Mouse (Mus musculus): ENCODE results near the gene Ang4. TPM values are rescaled to one million over a fixed set of nuclear protein-coding genes. Genes with fewer than 3 reads are reported as not detected.
A peak's percentile ranks its signal among the peaks of the same experiment; 100 is the strongest.
"Not testable (repeated sequence)": the region's sequence is repeated elsewhere in the genome, so short reads cannot be mapped to it uniquely, and the experiment has no call there.

The Ang4 gene
- polyA plus RNA-seq (2014; fragmentation: Nextera tagmentation; extraction: Ambion mirVana): not detected in 2 replicates

GRCm38 (mm10) chr14:51773490-51773889 is at the start of gene Ang4:
Gene Ang4, minus strand, starts transcription at chr14:51773590.
- H3K4me3 ChIP-seq (replicated peaks; ENCODE audit: low read depth, low read length): no peak within 1 kb of the TSS
- H3K9ac ChIP-seq (replicated peaks; ENCODE audit: low read length): no peak within 1 kb of the TSS
- no peak for ATAC-seq (ENCODE audit: low FRiP score, low TSS enrichment)
- H3K4me1 ChIP-seq (ENCODE audit: control insufficient read depth, insufficient read depth, low read length): no peaks in the 10 kb centered on the region
- no peak for DNase-seq
- no peak within 1 kb of the TSS for H3K4me2 ChIP-seq (ENCODE audit: low read length)
- no peaks in the 10 kb centered on the region for H3K27me3 ChIP-seq (ENCODE audit: control insufficient read depth, insufficient read depth, low read length)
- 88% methylated on average over 5 of the region's 5 CpGs for WGBS
- no peaks in the 10 kb centered on the region for H3K9me3 ChIP-seq (ENCODE audit: control insufficient read depth, low read length)
- H3K36me3 ChIP-seq (ENCODE audit: control insufficient read depth, insufficient read depth, low read length): no peaks in the 10 kb centered on the region
- no peak within 1 kb of the TSS for H3K27ac ChIP-seq (replicated peaks; ENCODE audit: low read depth, low read length)

GRCm38 (mm10) chr14:51799746-51800145 is 26.4 kb upstream of the Ang4 start, which contains the start of gene AY358078:
Gene AY358078, plus strand, starts transcription at chr14:51800046.
- Histone ChIP-seq H3K9me3 (ENCODE audit: control insufficient read depth, low read length) (no peaks in the 10 kb centered on the region), H3K9ac (replicated peaks; ENCODE audit: low read length) (no peak within 1 kb of the TSS), H3K27ac (replicated peaks; ENCODE audit: low read depth, low read length) (no peak within 1 kb of the TSS), H3K4me3 (replicated peaks; ENCODE audit: low read depth, low read length) (no peak within 1 kb of the TSS), H3K4me1 (ENCODE audit: control insufficient read depth, insufficient read depth, low read length) (no peaks in the 10 kb centered on the region), H3K4me2 (ENCODE audit: low read length) (no peak within 1 kb of the TSS), H3K36me3 (ENCODE audit: control insufficient read depth, insufficient read depth, low read length) (no peaks in the 10 kb centered on the region), H3K27me3 (ENCODE audit: control insufficient read depth, insufficient read depth, low read length) (no peaks in the 10 kb centered on the region)
- ATAC-seq (ENCODE audit: low FRiP score, low TSS enrichment) (no peak), DNase-seq (no peak)
- WGBS: 91% methylated on average over 2 of the region's 2 CpGs

GRCm38 (mm10) chr14:51794106-51794505 is 20.7 kb upstream of the Ang4 start:
- 79% methylated on average over 2 of the region's 2 CpGs for WGBS
- Histone ChIP-seq H3K27ac (replicated peaks; ENCODE audit: low read depth, low read length) (no peak overlapping the region), H3K36me3 (ENCODE audit: control insufficient read depth, insufficient read depth, low read length) (no peaks in the 10 kb centered on the region), H3K4me2 (ENCODE audit: low read length) (no peak overlapping the region), H3K27me3 (ENCODE audit: control insufficient read depth, insufficient read depth, low read length) (no peaks in the 10 kb centered on the region), H3K4me1 (ENCODE audit: control insufficient read depth, insufficient read depth, low read length) (no peaks in the 10 kb centered on the region), H3K4me3 (replicated peaks; ENCODE audit: low read depth, low read length) (no peak overlapping the region), H3K9ac (replicated peaks; ENCODE audit: low read length) (no peak overlapping the region), H3K9me3 (ENCODE audit: control insufficient read depth, low read length) (no peaks in the 10 kb centered on the region)
- ATAC-seq (ENCODE audit: low FRiP score, low TSS enrichment) (no peak), DNase-seq (no peak)

- H3K4me3 ChIP-seq (replicated peaks; ENCODE audit: low read depth, low read length): no peak overlapping the region
- no peaks in the 10 kb centered on the region for H3K27me3 ChIP-seq (ENCODE audit: control insufficient read depth, insufficient read depth, low read length)
- H3K36me3 ChIP-seq (ENCODE audit: control insufficient read depth, insufficient read depth, low read length): no peaks in the 10 kb centered on the region
- H3K9ac ChIP-seq (replicated peaks; ENCODE audit: low read length): no peak overlapping the region
- no peaks in the 10 kb centered on the region for H3K9me3 ChIP-seq (ENCODE audit: control insufficient read depth, low read length)
- no peaks in the 10 kb centered on the region for H3K4me1 ChIP-seq (ENCODE audit: control insufficient read depth, insufficient read depth, low read length)
- DNase-seq (no peak), ATAC-seq (ENCODE audit: low FRiP score, low TSS enrichment) (no peak)
- no peak overlapping the region for H3K27ac ChIP-seq (replicated peaks; ENCODE audit: low read depth, low read length)
- no peak overlapping the region for H3K4me2 ChIP-seq (ENCODE audit: low read length)
- 85% methylated on average over 2 of the region's 2 CpGs for WGBS
Measured at GRCm38 (mm10) chr14:51789196-51789595, 15.8 kb upstream of the Ang4 start.

- H3K27me3 ChIP-seq (ENCODE audit: control insufficient read depth, insufficient read depth, low read length): no peaks in the 10 kb centered on the region
- ATAC-seq (ENCODE audit: low FRiP score, low TSS enrichment) (no peak), DNase-seq (no peak)
- H3K9ac ChIP-seq (replicated peaks; ENCODE audit: low read length): no peak overlapping the region
- no peaks in the 10 kb centered on the region for H3K9me3 ChIP-seq (ENCODE audit: control insufficient read depth, low read length)
- 65% methylated on average over 5 of the region's 5 CpGs for WGBS
- H3K4me3 ChIP-seq (replicated peaks; ENCODE audit: low read depth, low read length): no peak overlapping the region
- no peak overlapping the region for H3K27ac ChIP-seq (replicated peaks; ENCODE audit: low read depth, low read length)
- H3K36me3 ChIP-seq (ENCODE audit: control insufficient read depth, insufficient read depth, low read length): no peaks in the 10 kb centered on the region
- no peaks in the 10 kb centered on the region for H3K4me1 ChIP-seq (ENCODE audit: control insufficient read depth, insufficient read depth, low read length)
- no peak overlapping the region for H3K4me2 ChIP-seq (ENCODE audit: low read length)
Measured at GRCm38 (mm10) chr14:51787061-51787460, 13.7 kb upstream of the Ang4 start.

- no peak overlapping the region for H3K9ac ChIP-seq (replicated peaks; ENCODE audit: low read length)
- ATAC-seq (ENCODE audit: low FRiP score, low TSS enrichment) (no peak), DNase-seq (no peak)
- H3K4me1 ChIP-seq (ENCODE audit: control insufficient read depth, insufficient read depth, low read length): no peaks in the 10 kb centered on the region
- no peak overlapping the region for H3K4me3 ChIP-seq (replicated peaks; ENCODE audit: low read depth, low read length)
- H3K4me2 ChIP-seq (ENCODE audit: low read length): no peak overlapping the region
- no peaks in the 10 kb centered on the region for H3K27me3 ChIP-seq (ENCODE audit: control insufficient read depth, insufficient read depth, low read length)
- WGBS: 71% methylated on average over 4 of the region's 4 CpGs
- no peaks in the 10 kb centered on the region for H3K36me3 ChIP-seq (ENCODE audit: control insufficient read depth, insufficient read depth, low read length)
- no peaks in the 10 kb centered on the region for H3K9me3 ChIP-seq (ENCODE audit: control insufficient read depth, low read length)
- no peak overlapping the region for H3K27ac ChIP-seq (replicated peaks; ENCODE audit: low read depth, low read length)
Measured at GRCm38 (mm10) chr14:51786335-51786734, 12.9 kb upstream of the Ang4 start.

- no peak for DNase-seq
- ATAC-seq (ENCODE audit: low FRiP score, low TSS enrichment): no peak
Measured at GRCm38 (mm10) chr14:51778865-51779481, 5.6 kb upstream of the Ang4 start.

GRCm38 (mm10) chr14:51777791-51778190 is 4.4 kb upstream of the Ang4 start:
- no peak overlapping the region for H3K27ac ChIP-seq (replicated peaks; ENCODE audit: low read depth, low read length)
- H3K4me2 ChIP-seq (ENCODE audit: low read length): no peak overlapping the region
- H3K9me3 ChIP-seq (ENCODE audit: control insufficient read depth, low read length): no peaks in the 10 kb centered on the region
- ATAC-seq (ENCODE audit: low FRiP score, low TSS enrichment) (no peak), DNase-seq (no peak)
- 84% methylated on average over 1 of the region's 1 CpGs for WGBS
- H3K4me1 ChIP-seq (ENCODE audit: control insufficient read depth, insufficient read depth, low read length): no peaks in the 10 kb centered on the region
- no peak overlapping the region for H3K9ac ChIP-seq (replicated peaks; ENCODE audit: low read length)
- no peaks in the 10 kb centered on the region for H3K36me3 ChIP-seq (ENCODE audit: control insufficient read depth, insufficient read depth, low read length)
- no peak overlapping the region for H3K4me3 ChIP-seq (replicated peaks; ENCODE audit: low read depth, low read length)
- no peaks in the 10 kb centered on the region for H3K27me3 ChIP-seq (ENCODE audit: control insufficient read depth, insufficient read depth, low read length)

More at GRCm38 (mm10) chr14:51778865-51779481, 5.6 kb upstream of the Ang4 start:
- WGBS: 86% methylated on average over 4 of the region's 4 CpGs
- no peak overlapping the region for H3K9ac ChIP-seq (replicated peaks; ENCODE audit: low read length)
- H3K4me2 ChIP-seq (ENCODE audit: low read length): no peak overlapping the region
- no peaks in the 10 kb centered on the region for H3K4me1 ChIP-seq (ENCODE audit: control insufficient read depth, insufficient read depth, low read length)
- H3K36me3 ChIP-seq (ENCODE audit: control insufficient read depth, insufficient read depth, low read length): no peaks in the 10 kb centered on the region
- H3K27me3 ChIP-seq (ENCODE audit: control insufficient read depth, insufficient read depth, low read length): no peaks in the 10 kb centered on the region
- H3K27ac ChIP-seq (replicated peaks; ENCODE audit: low read depth, low read length): no peak overlapping the region
- no peaks in the 10 kb centered on the region for H3K9me3 ChIP-seq (ENCODE audit: control insufficient read depth, low read length)
- no peak overlapping the region for H3K4me3 ChIP-seq (replicated peaks; ENCODE audit: low read depth, low read length)

GRCm38 (mm10) chr14:51771378-51771777 is 2.0 kb downstream of the Ang4 start:
- not testable (repeated sequence) for H3K4me3 ChIP-seq (replicated peaks; ENCODE audit: low read depth, low read length); H3K4me1 ChIP-seq (ENCODE audit: control insufficient read depth, insufficient read depth, low read length); H3K4me2 ChIP-seq (ENCODE audit: low read length); H3K9ac ChIP-seq (replicated peaks; ENCODE audit: low read length); H3K27me3 ChIP-seq (ENCODE audit: control insufficient read depth, insufficient read depth, low read length); H3K36me3 ChIP-seq (ENCODE audit: control insufficient read depth, insufficient read depth, low read length); ATAC-seq (ENCODE audit: low FRiP score, low TSS enrichment); H3K9me3 ChIP-seq (ENCODE audit: control insufficient read depth, low read length); H3K27ac ChIP-seq (replicated peaks; ENCODE audit: low read depth, low read length)
- DNase-seq: peak; percentile 7
- 97% methylated on average over 1 of the region's 1 CpGs for WGBS
